Mouse (Mus musculus) spleen, postnatal 10 days (tissue): ENCODE results near the gene Rps6ka3.

Experiments
- DNase-seq, 2 experiments: peaks; one replicate each; pipeline ENCODE4 v3.0.0; 2021 to 2022; ENCODE audit warnings: low spot score in 2 of 2

Gene Rps6ka3

DNA sequence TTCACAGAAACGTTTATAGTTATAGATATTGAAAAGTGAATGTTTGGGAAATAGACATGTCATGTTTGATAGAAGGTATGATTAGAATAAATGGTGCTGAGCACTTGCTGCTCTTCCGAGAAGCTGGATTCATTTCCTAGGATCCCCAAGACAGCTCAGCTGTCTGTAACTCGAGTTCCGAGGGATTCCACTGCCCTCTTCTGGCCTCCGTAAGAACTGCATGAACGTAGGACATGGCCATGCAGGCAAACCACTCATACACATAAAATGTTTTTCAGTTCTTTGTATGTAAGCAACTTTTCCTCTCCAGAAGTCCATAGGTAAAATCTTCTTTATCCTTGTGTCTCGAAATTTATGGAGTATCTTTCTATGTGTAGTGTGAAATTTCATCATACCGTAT lies 111.2 kb downstream of the Rps6ka3 start:
- peak; percentile 37 to 64 for DNase-seq

DNA sequence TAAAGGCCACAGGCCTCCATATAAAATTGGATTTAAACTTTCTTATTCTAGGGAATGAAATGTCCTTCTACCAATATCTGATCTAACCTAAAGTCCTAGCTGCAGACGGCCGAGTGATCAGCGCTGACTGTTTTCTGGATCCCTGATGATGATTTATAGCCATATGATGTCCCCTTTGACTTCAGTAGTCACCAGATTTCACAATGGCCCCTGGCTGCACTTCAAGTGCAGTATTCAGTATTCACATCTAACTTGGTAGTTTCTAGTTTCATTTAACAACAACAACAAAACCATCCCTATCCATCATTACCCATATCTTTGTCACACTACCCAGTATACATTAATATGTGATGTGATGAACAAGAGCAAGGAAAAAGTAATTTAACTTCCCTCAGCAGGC lies 154.4 kb downstream of the Rps6ka3 start:
- DNase-seq: no peak

DNA sequence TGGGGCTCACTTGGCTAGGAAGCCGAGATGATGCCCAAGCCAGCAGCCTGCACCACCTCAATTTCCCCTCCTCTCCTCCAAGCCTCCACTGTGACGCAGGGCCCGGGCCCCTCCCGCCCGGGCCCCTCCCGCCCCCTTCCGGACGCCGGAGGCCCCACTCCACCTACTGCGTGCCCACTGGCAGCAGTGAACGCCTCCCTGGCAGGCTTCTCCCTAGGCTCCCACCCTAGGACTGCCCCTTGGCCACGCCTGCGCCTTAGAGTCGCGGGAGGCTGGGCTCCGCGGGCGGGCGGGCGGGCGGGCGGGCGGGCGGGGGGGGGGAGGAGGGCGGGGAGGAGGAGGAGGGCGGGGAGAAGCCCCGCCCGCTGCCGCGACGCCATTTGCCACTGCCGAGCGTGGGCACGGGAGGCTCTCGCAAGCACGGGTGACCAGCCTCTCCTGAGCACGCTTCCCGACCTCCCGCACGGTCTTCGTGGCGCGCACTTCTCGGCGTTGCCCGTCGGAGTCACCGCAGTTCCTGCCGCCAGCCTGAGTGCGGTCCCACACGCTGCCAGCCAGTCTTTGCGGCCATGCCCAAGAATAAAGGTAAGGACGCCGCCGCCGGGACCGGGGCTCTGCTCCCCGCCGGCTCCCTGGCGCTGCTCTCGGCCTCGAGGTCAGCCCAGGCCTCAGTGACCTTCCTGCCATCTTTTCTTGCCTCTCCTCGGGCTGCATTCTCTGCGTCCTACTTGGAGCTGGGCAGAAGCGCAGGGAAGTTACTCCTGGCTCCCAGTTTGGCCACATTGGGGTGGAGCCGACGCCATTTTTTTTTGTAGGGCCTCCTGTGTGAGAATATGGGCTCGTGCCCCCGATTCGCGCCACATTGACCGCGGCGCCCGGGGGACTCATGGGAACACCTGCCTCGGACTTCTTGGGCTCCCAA lies 162.0 kb downstream of the Rps6ka3 start, which contains the start of gene Eif1ax:
Gene Eif1ax, plus strand, starts transcription at position 348 of the 922 bp plus-strand sequence.
- DNase-seq: peak; percentile 65 to 77

- no peak for DNase-seq
Measured at GRCm38 (mm10) chrX:159372753-159373144, 162.6 kb downstream of the Rps6ka3 start.

DNA sequence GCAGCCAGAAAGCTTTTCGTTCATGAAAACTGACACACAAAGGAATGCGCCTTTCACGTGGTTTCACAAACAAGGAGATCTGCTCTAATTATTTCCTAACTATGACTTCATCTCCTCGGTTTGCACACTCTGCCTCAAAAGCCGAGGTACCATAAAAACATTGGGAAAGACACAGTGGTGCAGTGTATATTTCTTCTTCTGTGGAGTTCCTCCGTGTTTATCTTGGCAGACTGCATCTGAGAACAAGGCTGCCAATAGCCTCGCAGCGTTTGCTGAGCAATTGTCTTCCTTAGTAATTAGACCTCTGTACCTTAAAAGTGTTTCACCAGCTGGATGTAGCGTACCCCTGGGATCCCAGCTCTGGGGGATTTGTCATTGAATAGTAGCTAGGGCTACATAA lies 177.0 kb downstream of the Rps6ka3 start:
- DNase-seq: no peak

- DNase-seq: no peak
Measured at GRCm38 (mm10) chrX:159388953-159389352, 178.8 kb downstream of the Rps6ka3 start.

GRCm38 (mm10) chrX:159390347-159390962 lies 180.3 kb downstream of the Rps6ka3 start:
- no peak for DNase-seq

- DNase-seq: no peak
Measured at GRCm38 (mm10) chrX:159391239-159391638, 181.1 kb downstream of the Rps6ka3 start.

DNA sequence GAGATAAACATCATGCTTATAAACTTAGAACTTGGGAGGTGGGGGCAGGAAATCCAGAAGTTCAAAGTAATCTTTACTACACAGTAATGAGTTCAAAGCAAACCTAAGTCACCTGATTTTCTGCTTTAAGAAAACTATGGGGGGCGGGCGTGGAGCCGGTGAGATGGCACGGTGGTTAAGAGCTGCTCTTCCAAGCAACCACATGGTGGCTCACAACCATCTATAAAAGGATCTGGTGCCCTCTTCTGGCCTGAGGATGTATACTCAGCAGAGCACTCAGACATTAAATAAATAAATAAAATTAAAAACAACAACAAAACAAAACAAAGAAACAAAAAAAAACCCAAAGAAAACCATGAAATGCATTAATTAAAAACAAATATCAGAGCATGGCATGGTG lies 199.1 kb downstream of the Rps6ka3 start:
- DNase-seq: peak in 1 of 2 experiments; percentile 36

GRCm38 (mm10) chrX:159414130-159414828 lies 204.2 kb downstream of the Rps6ka3 start, which contains the start of gene Map7d2:
TSS of gene Map7d2 (plus strand) at chrX:159414572.
- DNase-seq: peak in 1 of 2 experiments; percentile 12

DNA sequence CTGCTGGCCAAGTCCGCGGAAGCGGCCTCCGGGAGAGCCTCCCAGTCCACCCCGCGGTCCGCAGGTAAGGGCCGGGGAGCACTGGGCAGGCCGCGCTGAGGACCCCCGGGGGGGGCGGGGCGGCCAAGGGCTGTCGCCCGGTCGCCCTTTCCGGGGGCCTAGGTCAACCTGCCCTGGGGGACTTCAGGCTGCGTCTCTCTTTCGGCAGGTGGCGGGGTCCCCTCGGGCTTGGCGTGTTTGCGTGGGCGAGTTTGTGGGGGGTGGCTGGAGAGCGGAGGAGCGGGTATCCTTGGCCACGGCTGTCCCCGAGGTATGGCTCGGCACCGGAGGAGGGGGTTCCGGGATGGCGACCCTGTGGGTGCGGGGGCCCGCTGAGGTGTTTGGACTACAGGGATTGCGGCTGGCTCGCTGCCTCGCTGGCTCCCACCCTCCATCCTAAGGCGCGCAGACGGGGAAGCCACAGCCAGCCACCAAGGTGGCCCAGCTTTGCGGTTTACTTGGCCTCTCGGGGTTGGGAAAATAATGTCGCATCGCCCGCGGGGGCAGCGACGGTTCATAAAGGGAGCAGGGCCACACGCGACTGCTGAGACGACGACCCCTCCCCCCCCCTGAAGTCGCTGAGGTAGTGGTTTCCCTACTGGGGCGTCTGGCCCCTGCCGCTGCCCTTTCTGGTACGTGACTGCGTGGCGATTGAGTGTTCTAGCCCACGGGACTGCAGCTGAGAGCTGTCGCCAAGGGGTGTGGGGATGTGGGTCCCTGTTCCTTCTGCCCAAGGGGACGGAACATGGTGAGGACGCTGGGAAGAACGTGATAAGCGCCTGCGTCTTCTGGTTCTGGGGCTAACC lies 204.9 kb downstream of the Rps6ka3 start:
- DNase-seq: peak in 1 of 2 experiments; percentile 11
